Mouse (Mus musculus) liver, embryonic 14.5 days (tissue): ENCODE measurements at regions not wholly inside any gene's neighbourhood (a gene's known extent, or its start where the extent isn't known, plus 50 kb on each side); places are given as distances from the start of the nearest gene placed in this dataset.

Source experiments
- ATAC-seq: fragments of 200-750 bp; cut with Nextera tagmentation; 2 replicates; pipeline ENCODE4 v1.8.0; 2017; ENCODE audit warnings: moderate number of reproducible peaks, mild to moderate bottlenecking, moderate library complexity; ENCODE audit not compliant: insufficient read depth
- DNase-seq, 3 experiments: peaks; one replicate each; pipeline ENCODE4 v3.0.0-alpha.2; 2012 to 2013; ENCODE audit warnings: low read depth in 3 of 3, low spot score in 3 of 3
- H3K27ac ChIP-seq: fragments of 300-500 bp; sonication (generic); 2 replicates; pipeline ENCODE4 v1.5.1; 2014; ENCODE audit warnings: moderate library complexity, mild to moderate bottlenecking, control low read depth, inconsistent platforms
- H3K27me3 ChIP-seq: fragments of 300-500 bp; sonication (generic); 2 replicates; pipeline ENCODE4 v1.6.1; 2014; ENCODE audit warnings: mild to moderate bottlenecking, low read length, moderate library complexity; ENCODE audit not compliant: control insufficient read depth, insufficient read depth
- H3K36me3 ChIP-seq: fragments of 300-500 bp; sonication (generic); replicated peaks from 2 replicates; pipeline ENCODE4 v1.6.1; 2014; ENCODE audit warnings: low read depth; ENCODE audit not compliant: control insufficient read depth, insufficient read depth
- H3K4me1 ChIP-seq, 2 experiments: fragments of 200-500 bp in 1 of 2; fragments of 300-500 bp in 1 of 2; sonication (generic) in 1 of 2; replicated peaks; 2 replicates each; pipeline ENCODE4 v1.6.1; 2012 to 2014; ENCODE audit warnings: antibody characterized with exemption in 1 of 2, inconsistent platforms in 1 of 2, low read length in 1 of 2; ENCODE audit not compliant: control insufficient read depth in 2 of 2, insufficient read depth in 2 of 2
- H3K4me2 ChIP-seq: fragments of 300-500 bp; sonication (generic); 2 replicates; pipeline ENCODE4 v1.6.1; 2014; ENCODE audit warnings: low read depth, mild to moderate bottlenecking, control low read depth, moderate library complexity
- H3K4me3 ChIP-seq, 2 experiments: fragments of 200-500 bp in 1 of 2; fragments of 300-500 bp in 1 of 2; sonication (generic) in 1 of 2; 2 replicates each; pipeline ENCODE4 v1.5.1; 2012 to 2014; ENCODE audit warnings: low read depth in 2 of 2, low read length in 2 of 2, mild to moderate bottlenecking in 2 of 2, control low read depth in 1 of 2, inconsistent platforms in 1 of 2, moderate library complexity in 1 of 2; ENCODE audit not compliant: insufficient read depth in 1 of 2
- H3K9ac ChIP-seq: fragments of 300-500 bp; sonication (generic); replicated peaks from 2 replicates; pipeline ENCODE4 v1.6.1; 2014; ENCODE audit warnings: mild to moderate bottlenecking, control low read depth, moderate library complexity
- H3K9me3 ChIP-seq: fragments of 300-500 bp; sonication (generic); 2 replicates; pipeline ENCODE4 v1.6.1; 2016; ENCODE audit warnings: low read length, mixed read lengths; ENCODE audit not compliant: control insufficient read depth
- CTCF ChIP-seq: IDR thresholded peaks from 2 replicates; pipeline ENCODE4 v1.5.1; 2016; ENCODE audit warnings: antibody characterized with exemption, low read depth, control low read depth
- EP300 ChIP-seq: IDR thresholded peaks from 2 replicates; pipeline ENCODE4 v1.6.1; 2016; ENCODE audit warnings: antibody characterized with exemption, low read depth
- WGBS: fragments of 180-500 bp; shearing (Covaris S2); extraction: QIAGEN DNeasy Blood & Tissue Kit; methylation state at CpG from one replicate; pipeline ENCODE4 v1.1.7; 2014; ENCODE audit not compliant: insufficient replicate concordance; 5-methylcytosine and 5-hydroxymethylcytosine counted together

DNA sequence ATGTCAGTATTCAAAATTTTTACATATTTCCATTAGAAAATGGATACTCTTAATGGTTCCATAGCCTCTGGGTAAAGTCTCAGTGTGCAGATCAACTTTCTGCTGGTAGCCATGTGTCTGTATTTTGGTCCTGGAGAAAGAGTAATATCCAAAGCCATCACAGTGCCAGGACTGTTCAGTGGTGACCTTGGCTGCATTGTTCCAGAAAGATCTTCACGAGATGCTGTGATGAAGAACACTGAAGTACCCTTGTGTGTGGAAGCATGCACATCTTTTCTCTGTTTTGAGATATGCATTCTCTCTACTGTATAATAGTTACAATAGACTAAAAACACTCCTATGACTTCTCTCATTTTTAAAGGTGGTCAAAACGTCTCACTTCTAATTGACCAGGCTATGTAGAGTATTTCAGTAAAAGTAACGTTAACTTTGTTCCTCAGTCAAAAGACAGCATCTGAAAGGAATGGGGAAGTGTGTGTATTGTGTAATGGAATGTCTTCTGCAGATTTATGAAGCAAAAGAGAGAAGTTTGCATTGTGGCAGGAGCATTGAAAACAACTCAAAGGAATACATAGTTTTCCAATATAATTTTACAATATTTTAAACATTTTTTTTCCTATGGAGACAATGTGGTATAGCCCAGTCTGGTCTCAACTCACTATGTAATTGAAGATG lies 192.8 kb upstream of the Negr1 start:
- H3K9ac ChIP-seq: no peak overlapping the region
- no peaks in the 10 kb centered on the region for H3K27me3 ChIP-seq
- WGBS: 30% methylated on average over 3 of the region's 3 CpGs
- DNase-seq (no peak), ATAC-seq (no peak)
- H3K27ac ChIP-seq: no peak overlapping the region
- no peaks in the 10 kb centered on the region for H3K9me3 ChIP-seq
- no peaks in the 10 kb centered on the region for H3K36me3 ChIP-seq
- H3K4me2 ChIP-seq: no peak overlapping the region
- H3K4me1 ChIP-seq: no peaks in the 10 kb centered on the region
- no peak for TF ChIP-seq EP300
- TF ChIP-seq CTCF: no peak
- H3K4me3 ChIP-seq: no peak overlapping the region

GRCm38 (mm10) chr3:156376717-156377116 lies 184.9 kb upstream of the Negr1 start:
- H3K9ac ChIP-seq: no peak overlapping the region
- DNase-seq (no peak), ATAC-seq (no peak)
- no peak overlapping the region for H3K4me3 ChIP-seq
- H3K36me3 ChIP-seq: no peaks in the 10 kb centered on the region
- H3K9me3 ChIP-seq: no peaks in the 10 kb centered on the region
- no peak overlapping the region for H3K4me2 ChIP-seq
- H3K27ac ChIP-seq: no peak overlapping the region
- no peak for TF ChIP-seq EP300
- no peaks in the 10 kb centered on the region for H3K4me1 ChIP-seq
- no peaks in the 10 kb centered on the region for H3K27me3 ChIP-seq

GRCm38 (mm10) chr3:156382919-156383318 lies 178.7 kb upstream of the Negr1 start:
- TF ChIP-seq EP300 (no peak), CTCF (no peak)
- Histone ChIP-seq H3K4me2 (no peak overlapping the region), H3K27me3 (no peaks in the 10 kb centered on the region), H3K9ac (no peak overlapping the region), H3K27ac (no peak overlapping the region), H3K4me3 (no peak overlapping the region), H3K36me3 (no peaks in the 10 kb centered on the region), H3K4me1 (no peaks in the 10 kb centered on the region), H3K9me3 (no peaks in the 10 kb centered on the region)
- ATAC-seq (no peak), DNase-seq (no peak)

DNA sequence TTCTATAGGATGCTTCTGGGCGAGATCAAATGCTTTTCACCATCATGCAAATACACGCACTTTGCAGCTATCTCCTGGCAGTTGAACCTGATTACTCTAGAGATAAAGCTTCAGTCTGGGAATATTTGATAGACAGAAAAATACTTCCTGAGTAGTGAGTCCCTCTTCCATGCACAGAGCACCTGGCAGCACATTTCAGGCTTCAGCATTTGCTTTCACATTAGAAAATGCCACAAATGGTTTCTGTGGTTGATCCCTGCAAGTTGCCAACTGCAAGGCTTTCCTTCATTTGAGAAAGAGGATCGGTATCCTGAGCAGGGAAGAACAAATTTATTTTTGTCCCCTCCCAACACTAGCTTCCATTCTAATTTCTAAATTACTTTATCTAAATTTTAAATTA lies 155.5 kb upstream of the Negr1 start:
- H3K4me1 ChIP-seq: no peaks in the 10 kb centered on the region
- WGBS: 59% methylated on average over 3 of the region's 3 CpGs
- ATAC-seq: no peak
- no peaks in the 10 kb centered on the region for H3K27me3 ChIP-seq
- no peaks in the 10 kb centered on the region for H3K9me3 ChIP-seq
- H3K4me2 ChIP-seq: no peak overlapping the region
- TF ChIP-seq CTCF (no peak), EP300 (no peak)
- H3K36me3 ChIP-seq: no peaks in the 10 kb centered on the region
- no peak overlapping the region for H3K27ac ChIP-seq
- no peak overlapping the region for H3K4me3 ChIP-seq
- DNase-seq: no peak
- no peak overlapping the region for H3K9ac ChIP-seq

DNA sequence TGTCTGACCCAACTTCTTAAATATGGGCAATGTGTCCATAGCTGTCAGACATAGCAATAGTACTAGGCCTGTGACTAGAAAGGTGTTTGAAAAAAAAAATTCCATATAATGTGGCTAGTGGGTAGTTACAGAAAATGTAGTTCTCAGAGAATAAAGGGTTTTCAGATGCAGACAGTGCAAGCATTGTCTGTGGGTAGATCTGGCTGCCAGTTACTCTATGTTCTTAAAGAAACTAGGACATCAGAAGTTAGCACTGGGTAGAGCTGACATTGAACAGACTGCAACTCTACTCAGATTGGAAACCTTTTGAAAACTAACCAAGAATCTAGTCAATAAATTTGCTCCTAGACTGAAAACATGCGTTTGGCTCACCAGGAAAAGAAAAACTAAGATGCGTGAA lies 154.5 kb upstream of the Negr1 start:
- DNase-seq (no peak), ATAC-seq (no peak)
- TF ChIP-seq EP300 (no peak), CTCF (no peak)
- Histone ChIP-seq H3K27me3 (no peaks in the 10 kb centered on the region), H3K4me1 (no peaks in the 10 kb centered on the region), H3K4me2 (no peak overlapping the region), H3K27ac (no peak overlapping the region), H3K4me3 (no peak overlapping the region), H3K9me3 (no peaks in the 10 kb centered on the region), H3K36me3 (no peaks in the 10 kb centered on the region), H3K9ac (no peak overlapping the region)
- 63% methylated on average over 2 of the region's 2 CpGs for WGBS
